Mouse (Mus musculus) cerebellum, postnatal 4 days (tissue): ENCODE results near the gene Nr1d1.
A peak's percentile ranks its signal among the peaks of the same experiment; 100 is the strongest.

Source experiments
- DNase-seq, 2 experiments: peaks; one replicate each; pipeline ENCODE4 v3.0.0; 2022; ENCODE audit warnings: low spot score in 2 of 2, mixed read lengths in 1 of 2

Gene Nr1d1

DNA sequence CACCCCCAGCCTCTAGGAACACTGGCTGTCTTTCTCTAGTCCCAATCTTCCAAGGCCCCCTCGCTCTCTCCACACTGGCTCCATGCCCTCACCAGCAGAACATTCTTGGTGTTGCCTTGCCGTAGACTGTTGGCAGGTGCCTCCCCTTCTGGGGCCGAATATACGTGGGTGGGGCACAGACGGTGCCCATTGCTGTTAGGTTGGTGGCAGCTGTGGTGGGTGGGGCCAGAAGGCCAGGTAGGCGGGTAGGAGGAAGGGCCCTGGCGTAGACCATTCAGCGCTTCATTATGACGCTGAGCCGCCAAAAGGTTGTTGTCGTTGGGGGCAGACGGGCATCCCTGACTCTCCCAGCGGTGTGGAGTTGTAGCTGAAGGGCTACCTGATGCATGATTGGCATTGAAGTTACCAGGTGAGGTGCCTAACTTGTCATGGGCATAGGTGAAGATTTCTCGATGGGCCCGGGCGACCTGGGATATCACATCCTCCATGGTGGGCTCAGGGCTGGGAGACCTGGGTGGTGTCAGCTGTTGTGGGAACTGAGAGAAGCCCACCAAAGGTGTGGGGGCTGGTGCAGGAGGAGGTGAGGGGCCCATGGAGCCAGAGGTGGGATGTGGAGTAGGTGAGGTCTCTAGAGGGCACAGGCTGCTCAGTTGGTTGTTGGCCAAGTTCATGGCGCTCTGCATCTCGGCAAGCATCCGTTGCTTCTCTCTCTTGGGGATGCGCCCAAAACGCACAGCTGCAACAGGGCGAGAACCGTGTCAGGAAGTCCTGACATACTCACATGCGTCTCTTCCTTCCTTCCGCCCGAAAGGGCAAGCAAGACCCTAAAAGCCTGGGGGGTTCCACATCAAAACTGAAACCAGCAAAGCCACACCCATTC, 4.8 kb downstream of the Nr1d1 start:
- DNase-seq = no peak

DNA sequence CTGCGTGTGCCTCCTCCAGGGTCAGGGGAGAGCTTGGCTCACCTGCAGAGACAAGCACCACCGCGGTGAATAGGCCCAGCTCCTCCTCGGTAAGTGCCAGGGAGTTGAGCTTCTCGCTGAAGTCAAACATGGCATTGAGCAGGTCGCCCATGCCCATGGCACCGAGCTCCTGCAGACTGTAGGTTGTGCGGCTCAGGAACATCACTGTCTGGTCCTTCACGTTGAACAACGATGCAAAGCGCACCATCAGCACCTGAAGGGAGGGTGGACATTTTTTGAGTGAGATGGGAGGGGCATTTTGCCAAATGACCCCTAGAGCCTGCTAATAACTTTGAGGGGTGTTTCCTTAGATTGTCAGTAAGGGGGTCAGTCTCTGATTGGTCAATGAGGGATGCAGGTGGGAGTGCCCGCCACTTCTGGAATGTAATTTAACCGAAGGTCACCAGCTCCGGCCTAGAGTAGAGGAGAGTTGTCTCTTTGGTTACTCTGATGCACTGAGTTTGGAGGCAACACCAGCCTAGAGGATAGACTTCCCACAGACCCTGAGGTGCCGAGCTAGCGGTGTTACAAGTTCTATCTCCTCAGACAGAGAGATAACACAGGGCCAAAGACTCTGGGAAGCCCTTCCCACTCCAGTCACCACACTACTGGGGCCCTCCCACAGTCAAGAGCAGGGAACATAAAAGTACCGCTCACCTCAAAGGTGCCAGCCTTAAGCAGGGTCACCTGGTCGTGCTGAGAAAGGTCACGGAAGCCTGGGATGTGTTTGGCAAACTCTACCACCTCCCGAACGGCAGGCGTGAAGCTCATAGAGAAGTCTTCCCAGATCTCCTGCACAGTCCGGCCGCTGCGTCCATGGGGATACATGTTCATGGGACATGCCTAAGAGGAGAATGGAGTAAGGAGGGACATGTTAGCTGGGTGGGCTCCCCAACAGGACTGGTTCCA, 5.9 kb downstream of the Nr1d1 start:
- no peak for DNase-seq

DNA sequence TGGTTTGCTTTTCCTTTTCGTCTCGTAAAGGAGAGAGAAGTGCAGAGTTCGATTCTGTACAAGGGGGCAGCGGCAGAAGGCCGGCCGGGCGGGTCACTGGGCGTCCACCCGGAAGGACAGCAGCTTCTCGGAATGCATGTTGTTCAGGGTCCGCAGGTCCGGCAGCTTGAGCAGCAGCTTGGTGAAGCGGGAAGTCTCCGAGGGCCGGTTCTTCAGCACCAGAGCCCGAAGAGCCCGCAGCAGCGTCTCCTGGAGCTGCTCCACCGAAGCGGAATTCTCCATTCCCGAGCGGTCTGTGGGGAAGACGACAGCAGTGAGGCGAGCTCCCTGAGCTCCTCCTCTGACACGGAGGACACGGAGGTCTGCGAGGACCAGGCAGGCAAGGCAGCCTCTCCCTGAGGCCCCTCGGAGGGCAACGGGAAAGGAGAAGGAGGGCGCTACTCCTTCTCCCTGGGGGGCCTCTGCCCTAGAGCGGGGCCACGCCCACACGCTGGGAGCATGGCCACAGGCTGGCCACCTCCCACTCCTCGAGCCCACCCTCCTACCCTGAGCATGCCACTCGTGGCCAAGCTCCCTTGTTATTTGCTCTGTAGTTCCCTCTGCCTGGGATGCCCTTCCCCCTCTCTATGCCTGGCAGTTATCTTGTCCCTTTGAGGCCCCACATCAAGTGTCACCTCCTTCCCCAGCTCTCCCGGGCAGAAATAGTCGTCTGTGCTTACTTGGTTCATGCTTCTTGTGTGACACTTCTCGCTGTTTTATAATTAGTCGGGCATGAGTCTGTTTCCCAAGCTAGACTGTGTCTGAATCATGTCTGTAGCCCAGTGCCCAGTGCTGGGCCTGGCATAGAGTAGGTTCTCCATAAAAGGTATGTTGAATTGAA, 6.8 kb downstream of the Nr1d1 start:
- no peak for DNase-seq

DNA sequence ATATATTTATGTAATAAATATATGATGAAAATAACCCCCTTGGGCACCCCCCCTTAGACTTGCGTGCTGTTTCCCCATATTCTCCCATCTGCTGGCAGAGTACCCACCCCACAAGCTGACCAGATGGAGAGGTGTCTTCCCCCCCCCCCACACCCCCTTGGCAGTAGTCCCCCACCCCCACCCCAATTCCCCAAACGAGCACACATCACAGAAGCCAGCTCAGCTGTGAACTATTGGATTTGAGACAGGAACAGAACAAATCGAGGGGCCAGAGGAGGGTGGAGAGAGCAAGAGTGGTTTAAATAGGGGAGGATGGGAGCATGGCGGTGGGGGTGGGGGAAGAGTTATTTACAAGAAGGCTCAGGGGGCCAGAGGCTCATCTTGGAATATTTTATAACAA, 7.4 kb downstream of the Nr1d1 start:
- DNase-seq = no peak

DNA sequence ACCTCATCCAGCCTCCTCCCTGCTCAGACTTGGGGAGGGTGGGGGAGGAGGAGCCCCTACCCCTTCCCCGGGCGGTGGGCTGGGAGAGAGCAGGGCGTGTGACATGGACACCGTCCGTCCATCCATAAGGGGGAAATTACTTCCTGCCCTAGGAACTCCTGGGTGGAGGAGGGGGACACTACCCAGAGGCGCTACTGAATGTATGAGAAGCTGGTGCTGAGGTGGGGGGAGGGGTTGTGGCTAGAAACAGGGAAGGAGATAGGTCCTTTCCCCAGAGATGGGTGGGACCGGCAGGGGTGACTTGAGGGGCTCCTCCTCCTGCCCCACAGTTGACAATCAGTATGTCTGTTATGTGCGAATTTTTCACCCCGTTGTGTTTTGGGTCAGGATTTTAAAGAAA, 7.9 kb downstream of the Nr1d1 start:
- peak in 1 of 2 experiments; percentile 53 for DNase-seq

DNA sequence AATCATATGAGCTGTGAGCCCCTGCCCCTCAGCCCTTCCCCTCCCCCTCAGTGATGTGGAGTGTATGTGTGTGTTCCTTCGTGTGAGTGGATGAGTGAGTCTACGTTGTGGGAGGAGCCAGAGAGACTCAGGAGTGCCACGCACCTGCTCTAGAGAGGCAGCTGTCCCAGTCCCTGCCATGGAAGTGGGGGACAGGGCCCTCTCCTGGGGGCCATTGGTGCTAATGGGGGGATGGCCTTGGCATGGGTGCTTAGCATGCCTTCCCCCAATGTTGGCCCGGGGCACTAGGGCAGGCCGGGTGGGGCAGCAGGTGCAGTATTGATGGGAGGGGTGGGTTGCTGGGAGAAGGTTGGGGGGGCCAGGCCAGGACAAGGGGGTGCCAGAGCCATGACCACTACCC, 8.3 kb downstream of the Nr1d1 start:
- peak in 1 of 2 experiments; percentile 11 for DNase-seq

DNA sequence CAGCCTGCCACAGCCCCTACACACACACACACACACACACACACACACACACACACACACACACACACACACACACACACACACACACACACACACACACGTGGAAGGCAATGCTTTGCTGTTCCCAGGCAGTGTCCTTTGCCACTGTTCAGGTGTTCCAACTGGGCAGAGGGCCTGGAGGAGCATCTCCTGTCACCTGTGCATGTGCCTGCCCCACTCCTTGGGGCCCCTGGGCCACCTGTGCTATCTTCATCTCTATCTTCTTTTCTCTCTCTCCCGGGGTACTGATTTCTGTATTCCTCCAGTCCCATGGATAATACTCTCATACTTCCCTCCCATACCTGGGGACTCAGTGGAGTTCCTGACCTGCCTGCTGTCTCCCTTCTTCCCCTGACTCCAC, 8.8 kb downstream of the Nr1d1 start:
- peak in 1 of 2 experiments; percentile 1 for DNase-seq

DNA sequence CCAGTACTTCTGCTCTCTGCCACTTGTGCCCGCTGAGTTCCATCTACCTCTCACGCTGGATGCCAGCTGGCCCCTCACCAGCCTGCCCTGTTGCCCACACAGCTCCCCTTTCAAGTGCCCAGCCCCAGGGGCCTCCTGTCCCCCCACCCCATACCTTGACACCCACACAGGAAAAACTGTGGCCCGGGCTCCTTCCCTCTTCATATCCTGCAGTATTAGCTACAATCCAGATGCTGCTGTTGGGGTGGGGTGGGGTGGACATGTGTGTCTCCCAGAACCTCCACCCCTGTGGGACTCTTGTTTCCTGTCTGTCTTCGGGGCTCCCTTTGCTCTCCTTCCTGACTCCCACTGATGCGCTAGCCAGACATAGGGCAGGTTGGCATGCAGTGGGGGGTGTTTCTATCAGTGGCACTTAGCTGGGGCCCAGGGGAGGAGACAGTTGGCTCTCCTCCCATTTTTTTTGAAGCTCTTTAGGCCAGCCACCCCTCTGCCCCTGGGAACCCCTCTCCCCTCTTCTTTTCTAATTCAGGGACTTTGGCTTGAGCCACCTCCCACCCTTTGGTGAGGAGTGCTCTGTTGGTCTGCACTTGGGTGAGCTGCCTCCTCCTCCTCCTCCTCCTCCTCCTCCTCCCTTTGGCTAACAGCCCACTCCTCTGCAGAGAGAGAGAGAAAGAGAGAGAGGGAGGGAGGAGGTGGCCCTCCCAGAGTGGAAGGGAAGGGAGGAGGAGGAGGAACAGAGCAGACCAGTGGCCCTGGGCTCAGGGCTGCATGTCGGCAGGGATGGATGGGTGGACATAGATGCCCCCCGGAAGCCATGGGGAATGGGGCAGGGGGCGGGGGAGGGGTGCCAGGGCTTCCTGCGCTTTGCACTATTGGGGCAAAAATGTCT, 9.5 kb downstream of the Nr1d1 start:
- peak in 1 of 2 experiments; percentile 25 for DNase-seq

DNA sequence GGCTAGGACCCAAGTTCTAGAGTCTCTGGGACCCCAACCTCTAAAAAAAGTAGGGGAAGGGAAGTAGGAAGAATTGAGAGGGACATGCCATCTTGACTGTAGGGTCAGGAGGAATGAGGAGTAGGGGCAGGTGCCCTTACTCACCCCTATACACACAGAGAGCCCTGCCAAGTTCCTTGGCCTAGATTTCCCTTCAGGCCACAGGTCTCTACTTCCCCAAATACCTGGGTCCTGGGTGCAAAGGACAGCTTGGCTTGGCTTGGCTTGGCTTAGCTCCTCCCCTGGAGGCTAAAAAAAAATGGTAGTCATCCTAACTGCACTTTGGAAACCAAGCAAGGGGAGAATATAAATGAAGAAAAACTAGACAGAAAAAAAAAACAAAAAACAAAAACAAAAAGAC, 10.4 kb downstream of the Nr1d1 start:
- no peak for DNase-seq

DNA sequence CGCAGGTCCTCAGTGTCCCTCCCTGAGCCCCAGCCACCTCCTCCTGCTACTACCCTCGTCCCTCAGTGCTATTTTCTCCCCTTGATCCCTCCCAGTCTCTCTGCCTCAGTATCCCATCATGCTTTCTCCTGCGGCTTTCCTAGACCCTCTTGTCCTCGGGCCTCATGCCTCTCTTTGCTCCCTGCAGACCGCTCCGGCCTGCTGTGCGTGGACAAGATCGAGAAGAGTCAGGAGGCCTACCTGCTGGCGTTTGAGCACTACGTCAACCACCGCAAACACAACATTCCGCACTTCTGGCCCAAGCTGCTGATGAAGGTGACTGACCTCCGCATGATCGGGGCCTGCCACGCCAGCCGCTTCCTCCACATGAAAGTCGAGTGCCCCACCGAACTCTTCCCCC, 11.0 kb downstream of the Nr1d1 start:
- DNase-seq = peak in 1 of 2 experiments; percentile 2

DNA sequence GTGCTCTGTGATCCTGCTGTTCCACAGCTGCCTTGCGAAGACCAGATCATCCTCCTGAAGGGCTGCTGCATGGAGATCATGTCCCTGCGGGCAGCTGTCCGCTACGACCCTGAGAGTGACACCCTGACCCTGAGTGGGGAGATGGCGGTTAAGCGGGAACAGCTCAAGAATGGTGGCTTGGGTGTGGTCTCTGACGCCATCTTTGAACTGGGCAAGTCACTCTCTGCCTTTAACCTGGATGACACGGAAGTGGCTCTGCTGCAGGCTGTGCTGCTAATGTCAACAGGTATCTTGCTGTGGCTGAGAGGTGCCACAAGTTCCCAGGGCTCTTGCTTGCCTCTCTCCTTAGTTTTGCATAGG, 11.7 kb downstream of the Nr1d1 start:
- DNase-seq = no peak

DNA sequence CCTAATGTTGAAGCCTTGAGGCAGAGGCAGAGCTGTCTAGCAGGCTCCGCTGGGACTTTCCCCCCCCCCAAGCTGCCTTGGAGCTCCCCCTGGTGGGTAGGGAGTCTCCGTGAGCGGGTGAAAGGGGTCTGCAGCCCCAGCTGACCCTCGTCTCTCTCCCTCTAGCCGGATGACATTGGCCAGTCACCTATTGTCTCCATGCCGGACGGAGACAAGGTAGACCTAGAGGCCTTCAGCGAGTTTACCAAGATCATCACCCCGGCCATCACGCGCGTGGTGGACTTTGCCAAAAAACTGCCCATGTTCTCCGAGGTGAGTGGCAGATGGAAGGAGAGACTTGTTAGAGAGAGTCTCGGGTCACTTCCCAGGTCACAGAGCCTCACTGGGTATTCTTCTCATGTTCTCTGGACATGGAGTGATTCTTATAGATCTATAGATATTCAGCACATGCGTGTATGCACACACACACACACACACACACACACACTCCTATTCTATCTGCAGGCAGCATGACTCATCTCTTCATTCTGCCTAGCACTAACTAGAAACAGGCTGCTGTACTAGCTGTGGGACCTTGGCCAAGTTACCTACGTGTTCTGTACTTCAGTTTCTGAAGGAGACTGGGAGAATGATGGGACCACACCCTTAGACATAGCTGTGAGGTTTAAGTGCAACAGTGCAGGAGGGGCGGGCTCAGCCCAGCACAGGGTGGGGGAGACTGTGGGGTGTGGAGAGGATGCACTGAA, 12.2 kb downstream of the Nr1d1 start:
- peak in 1 of 2 experiments; percentile 18 for DNase-seq

DNA sequence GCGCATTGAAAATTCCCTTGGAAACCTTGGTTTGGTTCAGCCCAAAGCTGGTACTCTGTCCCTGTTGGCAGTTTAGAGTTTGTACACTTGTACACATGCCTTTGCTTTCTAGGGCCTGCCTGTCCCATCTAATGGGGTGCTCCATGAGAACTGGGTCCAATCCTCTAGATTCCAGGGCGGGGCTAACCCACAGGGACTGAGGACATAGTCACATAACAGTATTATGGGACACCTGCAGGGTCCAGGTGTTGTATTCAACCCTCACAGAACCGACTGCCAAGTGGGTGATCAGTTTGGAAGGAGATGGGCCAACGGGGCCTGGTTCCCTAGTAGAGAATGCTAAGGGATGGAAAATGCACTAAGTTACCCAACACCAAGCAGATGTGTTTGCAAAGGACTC, 13.2 kb downstream of the Nr1d1 start:
- DNase-seq = no peak

DNA sequence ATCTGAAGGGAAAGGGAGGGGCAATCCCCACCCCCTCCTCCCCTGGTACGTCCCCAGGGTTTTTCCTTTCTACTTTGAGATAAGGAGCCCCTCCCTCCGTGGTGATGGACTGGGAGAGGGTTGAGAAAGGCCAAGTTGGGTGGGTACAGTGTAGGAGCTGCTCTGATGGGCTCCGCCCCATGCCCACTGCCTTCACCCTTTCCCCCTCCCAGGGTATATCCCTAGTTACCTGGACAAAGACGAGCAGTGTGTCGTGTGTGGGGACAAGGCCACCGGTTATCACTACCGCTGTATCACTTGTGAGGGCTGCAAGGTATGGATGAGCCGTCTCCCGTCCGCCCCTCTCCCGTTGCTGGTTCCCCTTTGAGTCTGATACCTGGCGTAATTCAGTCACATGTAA, 18.4 kb downstream of the Nr1d1 start:
- DNase-seq = no peak

DNA sequence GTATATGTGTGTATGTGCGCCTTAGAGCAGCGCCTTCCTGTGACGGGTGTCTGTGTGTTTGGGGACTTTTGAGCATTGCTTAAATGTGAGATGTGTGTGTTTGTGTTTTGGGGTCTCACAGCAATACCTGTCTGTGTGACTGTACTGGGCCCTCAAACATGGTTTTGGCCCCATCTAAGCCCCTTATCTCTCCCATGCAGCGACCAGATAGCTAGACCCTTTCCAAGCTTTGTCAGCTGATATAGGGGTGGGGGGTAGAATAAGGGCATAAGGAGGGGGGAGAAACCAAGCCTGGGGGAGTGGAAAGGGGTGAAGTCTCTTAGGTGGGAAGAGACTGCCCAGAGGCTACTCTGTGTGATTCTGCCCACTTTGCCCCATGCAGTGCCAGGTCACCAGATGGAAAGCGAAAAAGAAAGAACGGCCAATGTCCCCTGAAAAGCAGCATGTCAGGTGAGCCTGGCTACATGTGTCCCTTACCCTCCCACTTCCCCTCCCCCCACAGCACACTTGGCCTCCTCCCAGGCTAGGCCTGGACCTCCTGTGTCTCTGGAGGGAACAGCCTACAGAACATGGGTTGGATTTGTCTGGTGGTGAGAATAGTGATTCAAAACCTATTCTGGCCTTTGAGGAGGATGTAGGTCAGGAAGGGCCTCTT, 19.3 kb downstream of the Nr1d1 start:
- DNase-seq = no peak

DNA sequence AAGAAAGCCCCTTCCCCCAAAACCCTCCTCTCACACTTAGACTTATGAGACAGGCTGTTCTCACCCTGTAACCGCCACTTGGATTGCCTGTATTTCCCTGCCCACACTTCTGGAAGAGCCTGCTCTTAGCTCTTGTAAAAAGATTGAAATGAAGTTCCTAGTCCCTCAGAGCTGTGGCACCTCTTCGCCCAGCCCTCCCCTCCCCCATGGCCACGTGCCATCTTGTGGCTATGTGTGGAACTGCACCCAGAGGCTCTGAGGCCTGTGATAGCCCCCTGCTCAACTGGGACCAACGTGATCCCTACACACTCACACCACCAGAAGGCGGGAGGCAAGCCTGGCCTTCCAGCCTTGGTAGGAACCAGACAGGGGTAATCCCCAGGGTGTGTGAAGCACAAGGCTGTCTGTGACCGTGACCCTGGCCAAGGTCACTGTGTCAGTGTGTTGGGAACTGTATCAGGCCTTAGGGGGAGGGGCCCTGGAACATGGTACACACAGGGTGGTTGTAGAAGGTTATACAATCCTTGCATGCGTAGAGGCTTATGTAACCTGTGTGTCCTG, 20.4 kb downstream of the Nr1d1 start:
- DNase-seq = peak in 1 of 2 experiments; percentile 86

DNA sequence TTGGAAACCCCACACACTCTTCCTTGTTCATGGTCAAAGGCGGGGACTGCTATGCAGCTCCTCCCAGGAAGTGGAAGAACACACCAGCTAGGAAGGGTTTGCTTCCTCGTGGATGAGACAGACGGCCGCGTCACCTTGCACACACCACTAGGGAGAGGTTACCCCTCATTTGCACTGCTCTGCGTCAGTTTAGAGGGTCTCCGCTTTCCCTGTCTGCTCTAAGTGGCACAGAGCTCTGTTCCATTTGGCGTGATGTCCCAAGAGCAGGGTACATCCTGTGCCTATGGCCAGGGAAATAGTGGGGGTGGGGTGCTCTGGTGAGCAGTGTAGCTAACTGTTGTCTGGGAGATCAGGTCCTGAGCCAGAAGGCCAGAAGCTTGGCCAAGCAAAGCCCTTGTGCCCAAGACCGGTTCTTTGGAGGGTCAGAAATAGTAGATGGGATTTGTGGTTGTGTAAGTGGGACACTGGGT, 20.9 kb downstream of the Nr1d1 start:
- DNase-seq = no peak

DNA sequence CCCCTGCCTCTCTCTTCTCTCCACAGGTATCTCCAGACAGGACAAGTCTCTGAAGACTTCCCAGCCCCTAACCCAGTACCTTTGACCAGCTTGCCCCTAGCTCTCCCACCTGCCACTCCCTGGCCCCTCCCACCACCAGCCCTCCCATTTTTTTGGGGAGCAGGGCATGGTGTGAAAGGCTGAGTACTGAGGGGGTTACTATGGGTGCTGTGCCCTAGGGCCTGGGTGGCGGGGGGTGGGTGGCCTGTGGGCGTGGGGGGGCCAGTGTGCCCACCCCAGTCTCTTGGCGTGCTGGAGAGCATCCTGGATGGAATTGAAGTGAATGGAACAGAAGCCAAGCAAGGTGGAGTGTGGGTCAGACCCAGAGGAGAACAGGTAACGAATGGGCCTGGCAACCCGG, 21.9 kb downstream of the Nr1d1 start:
- DNase-seq = no peak

DNA sequence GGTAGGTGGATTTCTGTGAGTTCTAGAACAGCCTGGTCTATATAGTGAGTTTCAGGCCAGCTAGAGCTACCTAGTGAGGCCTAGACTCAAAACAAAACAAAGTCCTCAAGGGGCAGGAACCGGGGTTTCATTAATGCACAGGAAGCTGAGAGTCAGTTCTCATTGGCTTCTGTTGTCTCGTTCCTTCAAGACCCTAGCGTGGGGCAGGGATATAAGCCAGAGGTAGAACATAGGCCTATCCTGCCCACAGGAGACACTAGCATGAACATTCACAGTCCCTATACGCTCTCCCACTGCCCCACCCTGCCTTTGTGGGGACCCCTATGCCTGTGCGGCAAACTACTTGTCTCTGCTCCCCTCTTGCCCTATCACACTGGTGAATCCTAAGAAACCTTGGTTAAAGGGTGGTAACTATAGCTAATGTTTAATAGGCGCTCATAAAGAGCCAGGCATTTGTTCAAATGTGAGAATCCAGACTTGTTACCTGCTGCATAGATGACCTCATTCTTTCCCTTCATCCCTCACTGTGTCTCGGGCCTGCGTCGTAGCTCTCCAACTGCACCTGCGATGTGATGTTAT, 22.5 kb downstream of the Nr1d1 start:
- no peak for DNase-seq
